Mouse (Mus musculus) liver, postnatal 0 days (tissue): ENCODE data around the gene Hist1h2bk. TPM values are rescaled to one million over a fixed set of nuclear protein-coding genes. Genes with fewer than 3 reads are reported as not detected.

ENCODE experiments used
- ATAC-seq: fragments of 200-750 bp; cut with Nextera tagmentation; 2 replicates; pipeline ENCODE4 v1.8.0; 2017; ENCODE audit warnings: mild to moderate bottlenecking, moderate library complexity
- DNase-seq: peaks from one replicate; pipeline ENCODE4 v3.0.0-alpha.2; 2016
- H3K27ac ChIP-seq: fragments of 300-500 bp; sonication (generic); 2 replicates; pipeline ENCODE4 v1.5.1; 2014; ENCODE audit warnings: antibody characterized with exemption, moderate library complexity, mild to moderate bottlenecking, low read depth
- H3K27me3 ChIP-seq: fragments of 300-500 bp; sonication (generic); 2 replicates; pipeline ENCODE4 v1.6.1; 2014; ENCODE audit warnings: low read length, control low read depth, mixed read lengths; ENCODE audit not compliant: insufficient read depth
- H3K36me3 ChIP-seq: fragments of 300-500 bp; sonication (generic); replicated peaks from 2 replicates; pipeline ENCODE4 v1.6.1; 2014; ENCODE audit warnings: mild to moderate bottlenecking, control low read depth, low read length, moderate library complexity, mixed read lengths; ENCODE audit not compliant: insufficient read depth
- H3K4me1 ChIP-seq: fragments of 300-500 bp; sonication (generic); 2 replicates; pipeline ENCODE4 v1.6.1; 2014; ENCODE audit warnings: antibody characterized with exemption, mild to moderate bottlenecking, control low read depth; ENCODE audit not compliant: insufficient read depth
- H3K4me2 ChIP-seq: fragments of 300-500 bp; sonication (generic); 2 replicates; pipeline ENCODE4 v1.6.1; 2014; ENCODE audit warnings: low read depth, mild to moderate bottlenecking, low read length, moderate library complexity, mixed read lengths
- H3K4me3 ChIP-seq: fragments of 300-500 bp; sonication (generic); 2 replicates; pipeline ENCODE4 v1.5.1; 2014; ENCODE audit warnings: low read depth, low read length
- H3K9ac ChIP-seq: fragments of 300-500 bp; sonication (generic); replicated peaks from 2 replicates; pipeline ENCODE4 v1.6.1; 2014; ENCODE audit warnings: mild to moderate bottlenecking, moderate library complexity
- H3K9me3 ChIP-seq: fragments of 300-500 bp; sonication (generic); 2 replicates; pipeline ENCODE4 v1.6.1; 2016; ENCODE audit warnings: mild to moderate bottlenecking, control low read depth, low read length, mixed read lengths
- CTCF ChIP-seq: sonication (generic); IDR thresholded peaks from 2 replicates; pipeline ENCODE4 v1.5.1; 2016; ENCODE audit warnings: antibody characterized with exemption, low read depth
- EP300 ChIP-seq: IDR thresholded peaks from 2 replicates; pipeline ENCODE4 v1.6.1; 2016; ENCODE audit warnings: antibody characterized with exemption, low read depth, mild to moderate bottlenecking
- WGBS: fragments of 180-500 bp; shearing (Covaris S2); extraction: QIAGEN DNeasy Blood & Tissue Kit; methylation state at CpG from one replicate; pipeline ENCODE4 v1.1.7; 2014; ENCODE audit not compliant: insufficient replicate concordance; 5-methylcytosine and 5-hydroxymethylcytosine counted together
- polyA plus RNA-seq: library from polyadenylated mRNA; unstranded; fragments of >200 nt; fragmentation: Nextera tagmentation; extraction: Ambion mirVana; gene quantifications from 2 replicates; pipeline ENCODE4 v1.2.1, GENCODE M21; 2015

Gene Hist1h2bk
- polyA plus RNA-seq, 1 experiment from 2014 or later = 2.2 TPM

DNA sequence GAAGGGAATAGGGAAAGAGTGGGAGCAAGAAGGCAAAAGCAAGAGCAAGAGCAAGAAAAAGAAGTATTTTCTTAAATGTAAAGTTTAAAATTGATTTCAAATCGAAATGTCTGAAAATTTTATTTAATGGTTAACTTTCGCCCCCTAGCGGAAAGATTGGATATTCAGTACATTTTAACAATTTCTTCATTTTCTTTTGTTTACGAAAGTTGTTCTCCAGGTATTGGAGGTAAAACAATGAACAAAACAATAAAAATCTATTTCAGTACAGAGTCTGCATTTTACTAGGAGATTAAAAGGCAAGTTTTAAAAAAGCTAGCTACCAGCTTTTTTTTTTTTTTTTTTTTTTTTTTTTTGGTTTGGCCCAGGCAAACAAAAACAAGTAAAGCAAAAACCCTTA, 5.2 kb upstream of the Hist1h2bk start:
- no peak for ATAC-seq
- Histone ChIP-seq H3K4me3 (no peak overlapping the region), H3K9me3 (no peaks in the 10 kb centered on the region), H3K4me1 (peaks cover 12% of the 10 kb centered on the region), H3K27me3 (no peaks in the 10 kb centered on the region), H3K4me2 (no peak overlapping the region), H3K27ac (no peak overlapping the region), H3K9ac (no peak overlapping the region), H3K36me3 (no peaks in the 10 kb centered on the region)
- WGBS = 11% methylated on average over 4 of the region's 4 CpGs
- no peak for TF ChIP-seq EP300
- peak; percentile 52 for TF ChIP-seq CTCF
- no peak for DNase-seq

DNA sequence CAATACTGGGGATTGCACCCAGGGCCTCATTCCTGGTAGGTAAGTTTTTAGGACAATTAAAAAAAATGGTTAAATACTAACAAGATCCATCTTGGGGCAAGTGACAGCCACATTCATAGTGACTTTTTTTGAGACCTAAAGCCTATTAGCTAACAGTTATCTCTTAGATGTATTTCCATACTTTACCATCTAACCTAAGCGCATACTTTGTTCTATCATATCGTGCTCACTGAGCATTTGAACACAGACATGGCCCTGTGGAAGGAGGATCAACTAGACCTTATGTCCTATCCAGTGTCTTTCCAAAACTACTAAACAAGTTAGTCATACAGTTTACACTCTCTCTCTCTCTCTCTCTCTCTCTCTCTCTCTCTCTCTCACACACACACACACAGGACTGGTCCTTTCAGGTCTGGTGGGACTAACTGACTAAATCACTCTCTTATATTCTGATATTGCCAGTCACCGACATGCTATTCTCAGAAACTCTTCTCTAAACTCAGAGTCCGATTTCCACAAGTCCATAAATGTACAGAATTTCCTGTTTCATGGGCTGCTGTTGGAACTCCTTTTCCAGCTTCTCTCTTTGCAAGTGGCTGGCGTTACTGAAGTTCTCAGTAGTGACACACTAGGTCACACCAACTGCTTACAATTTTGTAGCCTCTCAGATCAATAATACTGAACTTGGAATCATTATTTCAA, 1.8 kb upstream of the Hist1h2bk start:
- WGBS = 33% methylated on average over 5 of the region's 5 CpGs
- H3K4me2 ChIP-seq = peak overlapping the region; percentile 77
- DNase-seq = no peak
- peak overlapping the region; percentile 86 for H3K27ac ChIP-seq
- H3K27me3 ChIP-seq = no peaks in the 10 kb centered on the region
- H3K36me3 ChIP-seq = no peaks in the 10 kb centered on the region
- TF ChIP-seq EP300 (no peak), CTCF (no peak)
- ATAC-seq = no peak
- peak overlapping the region; percentile 60 for H3K4me3 ChIP-seq
- H3K9ac ChIP-seq = peak overlapping the region; percentile 76
- peaks cover 15% of the 10 kb centered on the region; the same call in 1 of the 2 replicates for H3K4me1 ChIP-seq
- H3K9me3 ChIP-seq = no peaks in the 10 kb centered on the region

DNA sequence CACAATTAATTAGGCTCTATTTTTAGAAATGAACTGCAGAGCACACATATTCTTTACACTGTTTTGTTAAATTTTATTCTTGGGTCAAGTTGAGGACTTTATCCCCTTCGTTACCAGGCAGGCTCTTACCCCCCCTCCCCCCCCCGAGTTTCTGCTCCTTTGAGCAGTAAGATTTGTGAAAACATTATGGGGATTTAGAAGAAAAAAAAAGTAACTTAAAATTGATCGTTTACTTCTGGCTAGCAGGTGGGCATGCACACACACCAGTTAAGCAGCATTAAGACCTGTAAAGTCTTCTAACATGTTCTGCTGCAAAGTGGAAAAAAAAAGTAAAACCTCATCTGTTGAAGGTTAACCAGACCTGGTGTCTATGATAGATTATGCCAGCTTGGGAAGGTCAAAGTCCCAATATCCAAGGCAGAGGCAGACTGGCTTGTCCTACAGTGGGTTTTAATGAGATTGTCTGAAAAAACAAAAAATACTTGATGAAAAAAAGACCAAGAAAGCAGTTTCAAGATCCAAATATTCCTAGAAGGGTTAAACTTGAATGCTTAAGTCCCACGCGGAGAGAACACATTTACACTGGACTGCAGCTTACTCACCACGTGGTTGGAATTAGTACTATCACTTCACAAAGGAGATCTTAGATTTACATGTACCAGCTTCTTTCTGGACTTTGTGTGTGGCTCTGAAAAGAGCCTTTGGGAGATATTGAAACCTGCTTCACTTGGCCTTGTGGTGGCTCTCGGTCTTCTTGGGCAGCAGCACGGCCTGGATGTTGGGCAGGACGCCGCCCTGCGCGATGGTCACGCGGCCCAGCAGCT, 1.0 kb upstream of the Hist1h2bk start:
- Histone ChIP-seq H3K9me3 (no peaks in the 10 kb centered on the region), H3K27me3 (no peaks in the 10 kb centered on the region), H3K9ac (peak overlapping the region; percentile 76), H3K36me3 (no peaks in the 10 kb centered on the region), H3K27ac (peak overlapping the region; percentile 86), H3K4me3 (peak overlapping the region; percentile 60), H3K4me1 (peaks cover 15% of the 10 kb centered on the region; the same call in 1 of the 2 replicates), H3K4me2 (peak overlapping the region; percentile 77)
- WGBS = under 1% methylated on average over 10 of the region's 14 CpGs
- no peak for TF ChIP-seq CTCF
- TF ChIP-seq EP300 = peak; percentile 4; the same call in 1 of the 2 replicates
- DNase-seq (peak; percentile 44), ATAC-seq (peak; percentile 0; the same call in 1 of the 2 replicates)

DNA sequence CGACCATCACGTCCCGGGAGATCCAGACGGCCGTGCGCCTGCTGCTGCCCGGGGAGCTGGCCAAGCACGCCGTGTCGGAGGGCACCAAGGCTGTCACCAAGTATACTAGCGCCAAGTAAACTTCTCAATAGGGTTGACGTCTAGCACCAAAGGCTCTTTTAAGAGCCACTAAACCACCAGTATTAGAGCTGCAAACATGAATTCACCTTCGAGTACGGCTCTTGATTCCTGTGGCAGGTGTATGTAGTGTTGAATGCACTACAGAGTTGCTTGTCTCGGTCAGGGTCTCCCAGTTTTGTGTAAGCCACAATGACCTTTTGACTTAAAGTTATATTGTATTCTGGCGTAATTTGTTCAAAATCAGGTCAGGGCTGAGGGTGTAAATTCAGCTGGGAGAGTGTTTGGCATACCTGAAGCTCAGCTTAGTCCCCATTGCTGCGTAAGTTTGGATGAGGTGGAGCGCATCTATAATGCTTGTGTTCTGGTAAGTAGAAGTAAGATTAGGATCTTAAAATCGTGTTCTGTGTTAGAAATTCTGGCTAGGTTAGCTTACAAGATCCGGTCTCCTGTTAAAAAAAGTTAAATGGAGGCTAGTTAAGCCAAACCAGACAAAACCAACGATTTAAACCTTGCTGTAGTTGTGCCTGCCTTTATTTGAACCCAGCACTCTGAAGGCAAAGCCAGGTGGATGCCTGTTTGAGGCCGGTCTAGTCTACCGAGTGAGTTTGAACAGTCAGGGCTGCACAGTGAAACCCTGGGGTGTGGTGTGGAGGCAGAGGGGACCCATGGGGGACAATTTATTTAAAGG, 683 bp downstream of the Hist1h2bk start:
- Histone ChIP-seq H3K4me2 (peak overlapping the region; percentile 78), H3K9ac (peak overlapping the region; percentile 79), H3K36me3 (no peaks in the 10 kb centered on the region), H3K27me3 (no peaks in the 10 kb centered on the region), H3K9me3 (no peaks in the 10 kb centered on the region), H3K4me1 (peaks cover 22% of the 10 kb centered on the region), H3K4me3 (peak overlapping the region; percentile 60), H3K27ac (peak overlapping the region; percentile 96)
- ATAC-seq (no peak; the same call in 1 of the 2 replicates), DNase-seq (peak; percentile 51)
- TF ChIP-seq CTCF = no peak
- no peak for TF ChIP-seq EP300
- 3% methylated on average over 19 of the region's 23 CpGs for WGBS

DNA sequence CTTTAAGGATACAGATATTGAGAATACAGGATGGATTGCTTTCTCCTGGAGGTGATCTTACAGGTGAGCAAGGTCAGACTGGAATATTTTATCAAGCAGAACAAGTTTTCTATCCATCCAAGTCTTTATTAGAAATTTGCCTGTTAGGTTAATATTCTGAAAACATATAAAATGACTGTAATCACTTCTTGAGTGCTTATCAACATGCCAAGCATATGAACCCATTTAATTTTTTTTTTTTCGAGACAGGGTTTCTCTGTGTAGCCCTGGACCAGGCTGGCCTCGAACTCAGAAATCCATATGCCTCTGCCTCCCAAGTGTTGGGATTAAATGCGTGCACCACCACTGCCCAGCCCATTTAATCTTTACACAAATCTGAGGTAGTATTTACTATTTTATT, 1.3 kb downstream of the Hist1h2bk start:
- DNase-seq (no peak), ATAC-seq (no peak)
- Histone ChIP-seq H3K4me3 (peak overlapping the region; percentile 60), H3K9me3 (no peaks in the 10 kb centered on the region), H3K27me3 (no peaks in the 10 kb centered on the region), H3K36me3 (no peaks in the 10 kb centered on the region), H3K4me1 (peaks cover 23% of the 10 kb centered on the region), H3K27ac (peak overlapping the region; percentile 96), H3K9ac (peak overlapping the region; percentile 79), H3K4me2 (peak overlapping the region; percentile 78)
- 59% methylated on average over 3 of the region's 3 CpGs for WGBS
- TF ChIP-seq EP300 = no peak
- no peak for TF ChIP-seq CTCF

DNA sequence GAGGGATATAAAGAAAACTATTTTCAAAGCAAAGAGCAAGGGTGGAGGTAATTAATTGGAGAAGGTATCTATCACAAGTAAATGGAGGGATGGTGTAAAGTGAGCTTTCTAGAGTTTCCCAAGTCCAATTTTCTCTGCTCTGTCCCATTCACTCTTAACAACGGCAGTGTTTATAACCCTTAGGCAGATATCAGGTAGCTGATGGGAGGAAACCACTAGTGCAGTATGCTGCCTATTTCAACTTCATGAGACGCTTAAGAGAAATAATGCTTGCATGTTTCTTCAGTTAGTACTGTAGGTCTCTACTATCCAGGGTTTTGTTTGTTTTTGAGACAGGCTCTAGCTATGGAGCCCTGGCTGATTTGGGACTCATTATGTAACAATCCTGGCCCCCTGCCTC, 1.7 kb downstream of the Hist1h2bk start:
- H3K36me3 ChIP-seq = no peaks in the 10 kb centered on the region
- H3K9me3 ChIP-seq = no peaks in the 10 kb centered on the region
- H3K4me1 ChIP-seq = peaks cover 26% of the 10 kb centered on the region
- no peaks in the 10 kb centered on the region for H3K27me3 ChIP-seq
- DNase-seq (no peak), ATAC-seq (no peak)
- WGBS = 59% methylated on average over 2 of the region's 2 CpGs
- H3K27ac ChIP-seq = peak overlapping the region; percentile 96
- TF ChIP-seq EP300 (no peak), CTCF (no peak)
- H3K4me3 ChIP-seq = peak overlapping the region; percentile 60; the same call in 1 of the 2 replicates
- peak overlapping the region; percentile 79 for H3K9ac ChIP-seq
- peak overlapping the region; percentile 78 for H3K4me2 ChIP-seq
